Mouse (Mus musculus) testis, adult 2 months (tissue): Measurements from ENCODE around the gene Rundc1. TPM values are rescaled to one million over a fixed set of nuclear protein-coding genes. Genes with fewer than 3 reads are reported as not detected.

ENCODE experiments used
- H3K27ac ChIP-seq: fragments of 200-500 bp; 2 replicates; pipeline ENCODE4 v1.5.1; 2012; ENCODE audit warnings: low read depth, low read length; ENCODE audit not compliant: control insufficient read depth, insufficient read depth
- H3K27me3 ChIP-seq: fragments of 200-500 bp; 2 replicates; pipeline ENCODE4 v1.6.1; 2012; ENCODE audit warnings: mild to moderate bottlenecking, low read length, moderate library complexity; ENCODE audit not compliant: control insufficient read depth, insufficient read depth
- H3K36me3 ChIP-seq: fragments of 200-500 bp; 2 replicates; pipeline ENCODE4 v1.6.1; 2012; ENCODE audit warnings: mild to moderate bottlenecking, low read length; ENCODE audit not compliant: control insufficient read depth, insufficient read depth
- H3K4me1 ChIP-seq: fragments of 200-500 bp; 2 replicates; pipeline ENCODE4 v1.6.1; 2012; ENCODE audit warnings: low read length; ENCODE audit not compliant: control insufficient read depth, insufficient read depth
- H3K4me3 ChIP-seq: fragments of 200-500 bp; 2 replicates; pipeline ENCODE4 v1.5.1; 2012; ENCODE audit warnings: low read depth, mild to moderate bottlenecking, low read length, moderate library complexity, mixed read lengths; ENCODE audit not compliant: control insufficient read depth
- CTCF ChIP-seq: fragments of 200-500 bp; IDR thresholded peaks from 2 replicates; pipeline ENCODE4 v1.5.1; 2012; ENCODE audit warnings: low read depth, mild to moderate bottlenecking, inconsistent platforms, low read length, moderate library complexity; ENCODE audit not compliant: control insufficient read depth, insufficient read depth, insufficient replicate concordance
- POLR2A ChIP-seq: fragments of 200-500 bp; IDR thresholded peaks from 2 replicates; pipeline ENCODE4 v1.6.1; 2012; ENCODE audit warnings: low read depth, mild to moderate bottlenecking, inconsistent platforms, low read length, moderate library complexity; ENCODE audit not compliant: control insufficient read depth
- polyA plus RNA-seq: library from polyadenylated mRNA; depleted of rRNA; stranded (reverse); fragments of >200 nt; gene quantifications from 2 replicates; pipeline ENCODE4 v1.2.3, GENCODE M21; 2012

Rundc1 gene
- polyA plus RNA-seq, 1 experiment: 9.4 TPM

- Histone ChIP-seq H3K27ac (peak within 1 kb of the TSS; percentile 76; the same call in 1 of the 2 replicates), H3K4me1 (no peaks in the 10 kb centered on the region; the same call in none of the 2 replicates), H3K4me3 (peak within 1 kb of the TSS; percentile 99), H3K36me3 (peaks cover 2% of the 10 kb centered on the region), H3K27me3 (no peaks in the 10 kb centered on the region)
- TF ChIP-seq CTCF (no peak), POLR2A (peak; percentile 79)
Observed at GRCm38 (mm10) chr11:101417101-101417855, 7.6 kb upstream of the Rundc1 start, which contains the start of gene Aarsd1. Gene Aarsd1 (minus strand): TSS chr11:101417615.

- Histone ChIP-seq H3K4me1 (peaks cover 1% of the 10 kb centered on the region), H3K27ac (no peak overlapping the region), H3K36me3 (no peaks in the 10 kb centered on the region), H3K4me3 (no peak overlapping the region), H3K27me3 (no peaks in the 10 kb centered on the region)
- TF ChIP-seq POLR2A: no peak
- TF ChIP-seq CTCF: no peak
Observed at GRCm38 (mm10) chr11:101418991-101419390, 5.9 kb upstream of the Rundc1 start.

GRCm38 (mm10) chr11:101419610-101420009, 5.3 kb upstream of the Rundc1 start:
- H3K27ac ChIP-seq: no peak overlapping the region
- no peaks in the 10 kb centered on the region for H3K27me3 ChIP-seq
- no peak overlapping the region for H3K4me3 ChIP-seq
- peaks cover 3% of the 10 kb centered on the region for H3K4me1 ChIP-seq
- H3K36me3 ChIP-seq: no peaks in the 10 kb centered on the region
- TF ChIP-seq POLR2A: no peak
- TF ChIP-seq CTCF: no peak

- Histone ChIP-seq H3K27me3 (no peaks in the 10 kb centered on the region), H3K36me3 (no peaks in the 10 kb centered on the region), H3K4me1 (peaks cover 3% of the 10 kb centered on the region), H3K27ac (no peak overlapping the region), H3K4me3 (no peak overlapping the region)
- TF ChIP-seq POLR2A (no peak), CTCF (no peak)
Observed at GRCm38 (mm10) chr11:101420148-101420547, 4.7 kb upstream of the Rundc1 start.

GRCm38 (mm10) chr11:101424105-101424851, 607 bp upstream of the Rundc1 start, which contains the start of gene Gm27029:
Gene Gm27029 (minus strand): TSS chr11:101424796.
- no peaks in the 10 kb centered on the region for H3K27me3 ChIP-seq
- H3K4me3 ChIP-seq: peak within 1 kb of the TSS; percentile 97
- no peak for TF ChIP-seq POLR2A
- TF ChIP-seq CTCF: no peak
- peak within 1 kb of the TSS; percentile 97 for H3K27ac ChIP-seq
- peaks cover 3% of the 10 kb centered on the region for H3K4me1 ChIP-seq
- no peaks in the 10 kb centered on the region for H3K36me3 ChIP-seq

- no peaks in the 10 kb centered on the region for H3K27me3 ChIP-seq
- H3K4me3 ChIP-seq: peak overlapping the region; percentile 97; the same call in 1 of the 2 replicates
- TF ChIP-seq CTCF: no peak
- no peak for TF ChIP-seq POLR2A
- no peak overlapping the region for H3K27ac ChIP-seq
- no peaks in the 10 kb centered on the region for H3K36me3 ChIP-seq
- peaks cover 3% of the 10 kb centered on the region for H3K4me1 ChIP-seq
Observed at GRCm38 (mm10) chr11:101426165-101426564, 1.3 kb downstream of the Rundc1 start.

GRCm38 (mm10) chr11:101431327-101431726, 6.4 kb downstream of the Rundc1 start:
- peaks cover 2% of the 10 kb centered on the region for H3K36me3 ChIP-seq

More at GRCm38 (mm10) chr11:101431327-101431726, 6.4 kb downstream of the Rundc1 start:
- Histone ChIP-seq H3K4me1 (no peaks in the 10 kb centered on the region; the same call in 1 of the 2 replicates), H3K27ac (no peak overlapping the region; the same call in 1 of the 2 replicates), H3K27me3 (no peaks in the 10 kb centered on the region), H3K4me3 (no peak overlapping the region)
- no peak for TF ChIP-seq CTCF
- no peak for TF ChIP-seq POLR2A
